Mouse (Mus musculus) cerebellum, adult 2 months (tissue): ENCODE data around the gene Ahsg. TPM values are rescaled to one million over a fixed set of nuclear protein-coding genes. Genes with fewer than 3 reads are reported as not detected.

Source experiments
- DNase-seq, 2 experiments: peaks; one replicate each; pipeline ENCODE4 v3.0.0; 2021
- H3K27ac ChIP-seq: fragments of 200-500 bp; 2 replicates; pipeline ENCODE4 v1.5.1; 2012; ENCODE audit warnings: low read length, control low read depth, inconsistent platforms; ENCODE audit not compliant: insufficient read depth
- H3K27me3 ChIP-seq: fragments of 200-500 bp; 2 replicates; pipeline ENCODE4 v1.6.1; 2012; ENCODE audit warnings: inconsistent platforms, mild to moderate bottlenecking, low read length, moderate library complexity; ENCODE audit not compliant: control insufficient read depth, insufficient read depth
- H3K4me1 ChIP-seq: fragments of 200-500 bp; 2 replicates; pipeline ENCODE4 v1.6.1; 2011; ENCODE audit warnings: low read length; ENCODE audit not compliant: control insufficient read depth, insufficient read depth
- H3K4me3 ChIP-seq: fragments of 200-500 bp; replicated peaks from 2 replicates; pipeline ENCODE3; 2011; ENCODE audit warnings: mild to moderate bottlenecking, low read depth, low read length, control low read depth; ENCODE audit not compliant: insufficient read depth
- CTCF ChIP-seq: fragments of 200-500 bp; IDR thresholded peaks from 2 replicates; pipeline ENCODE4 v1.5.1; 2011; ENCODE audit warnings: low read depth, mild to moderate bottlenecking, control low read depth, low read length, moderate library complexity, borderline replicate concordance; ENCODE audit not compliant: insufficient read depth
- POLR2A ChIP-seq: fragments of 200-500 bp; IDR thresholded peaks from 2 replicates; pipeline ENCODE4 v1.6.1; 2011; ENCODE audit warnings: low read length, control low read depth, borderline replicate concordance; ENCODE audit not compliant: insufficient read depth
- WGBS: fragments of 180-500 bp; shearing (Covaris S2); methylation state at CpG from one replicate; pipeline ENCODE4 v1.1.7; 2018; 5-methylcytosine and 5-hydroxymethylcytosine counted together
- polyA plus RNA-seq: library from polyadenylated mRNA; depleted of rRNA; stranded (reverse); fragments of >200 nt; gene quantifications from 2 replicates; pipeline ENCODE4 v1.2.3, GENCODE M21; 2012

The Ahsg gene
- polyA plus RNA-seq, 1 experiment = not detected

DNA sequence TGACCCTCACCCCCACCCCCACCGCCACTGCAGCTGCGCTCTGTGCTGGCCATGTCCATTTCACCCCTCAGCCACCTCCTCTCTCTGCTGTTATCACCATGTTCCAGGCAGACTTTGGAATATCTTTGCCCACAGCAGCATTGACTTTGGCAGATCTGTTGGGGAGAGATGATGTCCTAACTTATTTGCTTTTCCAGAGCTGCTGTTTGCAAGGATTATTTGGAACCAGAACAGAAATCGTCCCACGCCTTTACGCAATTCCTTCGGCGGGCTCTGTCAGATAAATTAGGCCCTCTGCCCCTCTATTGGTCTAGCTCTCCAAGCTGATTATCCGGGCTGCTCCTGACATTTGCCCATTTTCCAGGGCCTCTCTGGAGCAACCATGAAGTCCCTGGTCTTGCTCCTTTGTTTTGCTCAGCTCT, 667 bp downstream of the Ahsg start:
- TF ChIP-seq POLR2A (no peak), CTCF (no peak)
- whole genome bisulfite sequencing = 89% methylated on average over 8 of the region's 8 CpGs
- no peaks in the 10 kb centered on the region for H3K27me3 ChIP-seq
- no peak overlapping the region for H3K4me3 ChIP-seq
- H3K4me1 ChIP-seq = no peaks in the 10 kb centered on the region
- no peak for DNase-seq
- H3K27ac ChIP-seq = no peak overlapping the region

DNA sequence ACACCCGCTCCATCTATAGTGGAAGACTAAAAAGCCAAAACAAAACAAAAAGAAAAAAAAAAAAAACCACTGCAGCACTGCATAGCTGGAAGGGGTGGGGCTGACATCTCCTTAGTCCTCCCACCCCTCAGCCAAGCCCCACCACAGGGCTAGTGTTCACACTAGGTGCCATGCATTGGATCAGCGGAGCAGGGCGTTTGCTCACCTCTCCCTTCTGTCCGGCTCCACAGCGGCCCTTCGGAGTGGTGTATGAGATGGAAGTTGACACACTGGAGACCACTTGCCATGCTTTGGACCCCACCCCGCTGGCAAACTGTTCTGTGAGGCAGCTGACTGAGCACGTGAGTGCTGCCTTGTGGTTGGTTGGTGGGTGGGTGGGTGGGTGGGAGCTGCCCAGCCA, 3.0 kb downstream of the Ahsg start:
- H3K4me1 ChIP-seq = no peaks in the 10 kb centered on the region
- no peak for DNase-seq
- TF ChIP-seq CTCF (no peak), POLR2A (no peak)
- H3K27me3 ChIP-seq = no peaks in the 10 kb centered on the region
- H3K4me3 ChIP-seq = no peak overlapping the region
- no peak overlapping the region for H3K27ac ChIP-seq
- 43% methylated on average over 8 of the region's 8 CpGs for WGBS

DNA sequence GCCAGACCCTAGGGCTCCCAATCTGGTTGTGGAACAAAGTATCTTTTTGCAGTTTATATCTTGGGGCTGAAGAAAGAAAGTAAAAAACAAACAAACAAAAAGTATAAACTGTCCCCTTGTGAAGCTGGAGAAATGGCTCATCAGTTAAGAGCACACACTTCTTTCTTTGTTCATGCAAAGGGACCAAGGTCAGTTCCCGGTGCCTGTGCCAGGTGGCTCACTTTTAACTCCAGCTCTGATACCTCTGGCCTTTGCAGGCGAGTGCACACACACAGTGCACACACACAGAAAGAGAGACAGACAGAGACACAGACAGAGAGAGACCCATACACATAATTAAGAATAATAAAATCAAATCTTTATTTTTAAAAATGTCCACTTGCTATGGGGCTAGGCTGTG, 5.5 kb downstream of the Ahsg start:
- DNase-seq = no peak
- H3K4me1 ChIP-seq = no peaks in the 10 kb centered on the region

DNA sequence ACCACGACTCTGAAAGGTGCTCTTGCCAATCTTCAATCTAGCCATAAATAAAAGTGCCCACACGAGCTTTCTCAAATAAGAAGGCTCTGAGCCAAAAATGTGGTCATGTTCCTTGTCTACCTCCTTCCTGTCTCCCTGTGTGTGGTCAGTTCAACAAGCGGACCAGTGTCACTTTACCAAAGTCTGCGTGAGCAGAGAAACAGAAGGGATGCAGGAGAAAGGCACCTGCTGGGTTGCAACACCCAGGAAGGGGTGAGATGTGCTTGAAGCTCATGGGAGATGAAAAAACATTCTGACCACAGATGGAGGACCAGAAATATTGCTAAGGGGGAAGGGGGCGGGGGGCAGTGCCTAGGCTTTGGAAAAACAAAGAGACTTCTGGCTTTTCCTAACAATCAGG, 8.3 kb downstream of the Ahsg start:
- TF ChIP-seq CTCF (no peak), POLR2A (no peak)
- 17% methylated on average over 5 of the region's 5 CpGs for WGBS
- H3K4me3 ChIP-seq = no peak overlapping the region
- H3K4me1 ChIP-seq = no peaks in the 10 kb centered on the region
- H3K27ac ChIP-seq = no peak overlapping the region
- DNase-seq = no peak
- no peaks in the 10 kb centered on the region for H3K27me3 ChIP-seq

More for the DNA sequence above, 5.5 kb downstream of the Ahsg start:
- H3K27me3 ChIP-seq = no peaks in the 10 kb centered on the region
- no peak for TF ChIP-seq CTCF
- no peak for TF ChIP-seq POLR2A
- no peak overlapping the region for H3K27ac ChIP-seq
- no peak overlapping the region for H3K4me3 ChIP-seq
- 81% methylated on average over 2 of the region's 2 CpGs for WGBS

DNA sequence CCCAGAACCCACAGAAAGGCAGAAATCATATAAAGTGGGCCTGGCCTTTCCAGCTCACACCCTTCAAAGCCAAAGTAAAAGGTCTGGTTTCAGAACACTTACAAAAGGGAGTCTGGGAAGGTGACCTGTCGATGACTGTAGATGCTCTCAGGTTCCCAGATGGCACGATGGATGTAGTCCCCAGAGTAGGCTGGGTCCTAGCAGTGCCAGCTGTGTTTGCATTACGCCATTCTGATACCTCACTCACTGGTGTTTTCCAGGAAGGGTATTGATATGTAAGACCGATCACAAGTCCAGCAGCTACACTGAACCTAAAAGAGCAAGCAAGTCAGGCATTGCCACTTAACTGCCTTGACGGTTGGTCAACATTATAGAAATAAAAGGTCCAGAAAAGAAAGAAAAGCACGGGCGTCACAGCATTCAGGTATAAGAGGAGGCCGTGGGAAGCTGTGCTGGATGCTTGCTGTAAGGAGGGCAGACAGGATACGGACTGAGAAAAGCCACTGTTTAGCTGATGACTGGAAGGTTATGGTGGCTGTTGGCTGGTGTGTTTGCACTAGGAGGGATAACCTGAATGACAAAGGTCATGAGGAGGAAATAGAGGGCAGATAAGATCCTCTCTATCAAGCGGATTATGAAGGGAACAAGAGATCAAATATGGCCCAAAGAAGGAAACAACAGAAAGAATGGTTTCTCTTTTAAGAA, 8.9 kb downstream of the Ahsg start:
- no peak for TF ChIP-seq POLR2A
- no peak for TF ChIP-seq CTCF
- Histone ChIP-seq H3K4me1 (no peaks in the 10 kb centered on the region), H3K4me3 (no peak overlapping the region), H3K27ac (no peak overlapping the region), H3K27me3 (no peaks in the 10 kb centered on the region)
- WGBS = 87% methylated on average over 10 of the region's 10 CpGs
- DNase-seq = no peak

DNA sequence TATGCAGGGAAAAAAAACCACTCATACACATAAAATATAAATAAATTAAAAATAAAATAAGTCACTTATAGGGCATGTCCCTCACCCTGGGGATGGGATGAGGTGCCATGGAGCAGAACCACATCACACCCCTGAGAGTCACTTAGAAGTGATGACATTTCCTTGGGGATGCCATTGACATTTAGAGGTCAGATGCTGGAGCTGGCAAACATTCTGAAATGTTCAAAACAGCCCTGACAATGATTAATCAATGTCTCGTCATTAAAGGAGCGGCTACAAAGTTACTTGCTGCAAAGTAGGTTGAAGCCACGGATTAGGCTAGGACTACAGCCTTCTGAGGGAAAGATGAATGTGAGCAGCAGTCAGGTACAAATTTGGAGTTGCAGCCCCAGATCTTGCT, 10.2 kb downstream of the Ahsg start:
- Histone ChIP-seq H3K27ac (no peak overlapping the region), H3K27me3 (no peaks in the 10 kb centered on the region), H3K4me3 (no peak overlapping the region), H3K4me1 (no peaks in the 10 kb centered on the region)
- no peak for TF ChIP-seq POLR2A
- TF ChIP-seq CTCF = no peak
- no peak for DNase-seq
- 87% methylated on average over 3 of the region's 3 CpGs for WGBS

DNA sequence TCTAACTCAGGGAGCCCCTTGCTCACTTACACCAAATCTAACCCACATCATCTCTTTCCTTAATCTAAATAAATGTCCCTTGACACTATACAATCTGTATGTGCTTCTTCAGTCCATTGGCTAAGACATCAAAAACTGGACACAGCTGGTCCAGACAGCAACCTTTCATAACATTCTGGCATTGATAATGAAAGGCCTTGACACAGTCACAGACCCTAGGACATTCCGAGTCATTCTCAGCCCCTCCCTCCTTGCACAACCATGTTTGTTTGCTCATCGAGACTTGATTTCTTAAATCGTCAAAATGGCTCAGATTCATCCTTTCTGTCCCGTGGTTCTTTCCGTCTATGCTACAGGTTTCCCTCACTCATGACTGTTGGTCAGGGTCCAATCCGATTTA, 18.2 kb downstream of the Ahsg start:
- H3K27ac ChIP-seq = no peak overlapping the region
- TF ChIP-seq CTCF (no peak), POLR2A (no peak)
- DNase-seq = no peak
- H3K4me1 ChIP-seq = no peaks in the 10 kb centered on the region
- H3K27me3 ChIP-seq = no peaks in the 10 kb centered on the region
- 91% methylated on average over 6 of the region's 6 CpGs for WGBS
- H3K4me3 ChIP-seq = no peak overlapping the region

DNA sequence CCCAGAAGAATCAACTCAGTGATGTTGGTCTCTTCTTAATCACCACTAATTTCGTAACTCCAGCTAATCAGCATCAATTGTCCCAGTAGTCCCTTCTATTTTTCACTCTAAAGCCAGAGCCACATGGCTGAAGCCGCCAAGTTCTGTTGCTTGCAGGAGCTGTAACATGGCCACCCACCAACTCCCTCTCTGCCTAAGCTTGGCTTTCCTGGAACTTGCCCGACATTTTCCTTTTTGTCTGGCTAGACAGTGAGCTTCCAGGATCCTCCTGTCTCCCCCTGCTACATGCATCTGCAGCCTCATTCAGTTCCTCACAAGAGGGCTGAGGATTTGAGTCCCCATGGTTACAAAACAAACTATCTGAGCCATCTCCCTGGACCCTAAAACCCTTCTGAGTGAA, 20.9 kb downstream of the Ahsg start:
- TF ChIP-seq CTCF (no peak), POLR2A (no peak)
- H3K4me3 ChIP-seq = no peak overlapping the region
- no peaks in the 10 kb centered on the region for H3K27me3 ChIP-seq
- no peaks in the 10 kb centered on the region for H3K4me1 ChIP-seq
- DNase-seq = no peak
- H3K27ac ChIP-seq = no peak overlapping the region
- 55% methylated on average over 3 of the region's 3 CpGs for WGBS

DNA sequence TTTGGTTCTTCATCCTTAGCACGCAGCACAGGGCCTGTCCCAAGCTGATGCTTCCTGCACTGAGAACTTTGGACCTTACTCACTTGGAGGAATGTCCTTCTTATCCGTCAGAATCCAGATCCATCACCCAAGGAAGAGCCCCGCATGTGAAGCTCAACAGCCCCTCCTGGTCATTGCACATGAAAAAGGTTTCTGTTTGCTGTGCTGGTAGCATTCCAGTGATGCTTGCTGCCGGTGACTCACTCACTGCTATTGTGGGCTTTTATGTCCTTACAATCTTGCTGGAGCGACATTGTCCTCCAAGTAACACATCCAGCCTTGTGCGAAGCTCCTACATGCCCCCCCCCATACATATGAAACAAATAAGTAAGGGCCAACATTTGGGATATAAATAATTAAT, 21.8 kb downstream of the Ahsg start:
- no peak overlapping the region for H3K4me3 ChIP-seq
- no peak for TF ChIP-seq CTCF
- TF ChIP-seq POLR2A = no peak
- H3K27me3 ChIP-seq = no peaks in the 10 kb centered on the region
- H3K27ac ChIP-seq = no peak overlapping the region
- no peak for DNase-seq
- WGBS = 85% methylated on average over 6 of the region's 6 CpGs
- no peaks in the 10 kb centered on the region for H3K4me1 ChIP-seq
